Mouse (Mus musculus) midbrain, embryonic 12.5 days (tissue): ENCODE measurements at regions not wholly inside any gene's neighbourhood (a gene's known extent, or its start where the extent isn't known, plus 50 kb on each side); places are given as distances from the start of the nearest gene placed in this dataset.

Source experiments
- ATAC-seq: fragments of 200-750 bp; cut with Nextera tagmentation; 2 replicates; pipeline ENCODE4 v1.8.0; 2017; ENCODE audit warnings: low read depth, moderate TSS enrichment, moderate library complexity; ENCODE audit not compliant: low FRiP score
- H3K27ac ChIP-seq: fragments of 300-500 bp; sonication (generic); replicated peaks from 2 replicates; pipeline ENCODE4 v1.5.1; 2016; ENCODE audit warnings: mild to moderate bottlenecking
- H3K27me3 ChIP-seq: fragments of 300-500 bp; sonication (generic); 2 replicates; pipeline ENCODE4 v1.6.1; 2016; ENCODE audit warnings: mild to moderate bottlenecking
- H3K36me3 ChIP-seq: fragments of 300-500 bp; sonication (generic); 2 replicates; pipeline ENCODE4 v1.6.1; 2016
- H3K4me1 ChIP-seq: fragments of 300-500 bp; sonication (generic); 2 replicates; pipeline ENCODE4 v1.6.1; 2016
- H3K4me2 ChIP-seq: fragments of 300-500 bp; sonication (generic); replicated peaks from 2 replicates; pipeline ENCODE4 v1.6.1; 2016; ENCODE audit warnings: mild to moderate bottlenecking, moderate library complexity
- H3K4me3 ChIP-seq: fragments of 300-500 bp; sonication (generic); 2 replicates; pipeline ENCODE4 v1.5.1; 2016; ENCODE audit warnings: mild to moderate bottlenecking
- H3K9ac ChIP-seq: fragments of 300-500 bp; sonication (generic); replicated peaks from 2 replicates; pipeline ENCODE4 v1.6.1; 2016; ENCODE audit warnings: mild to moderate bottlenecking, moderate library complexity
- H3K9me3 ChIP-seq: fragments of 300-500 bp; sonication (generic); 2 replicates; pipeline ENCODE4 v1.6.1; 2016; ENCODE audit warnings: mild to moderate bottlenecking
- WGBS: fragments of 180-500 bp; shearing (Covaris S2); methylation state at CpG from one replicate; pipeline ENCODE4 v1.1.7; 2016; 5-methylcytosine and 5-hydroxymethylcytosine counted together

DNA sequence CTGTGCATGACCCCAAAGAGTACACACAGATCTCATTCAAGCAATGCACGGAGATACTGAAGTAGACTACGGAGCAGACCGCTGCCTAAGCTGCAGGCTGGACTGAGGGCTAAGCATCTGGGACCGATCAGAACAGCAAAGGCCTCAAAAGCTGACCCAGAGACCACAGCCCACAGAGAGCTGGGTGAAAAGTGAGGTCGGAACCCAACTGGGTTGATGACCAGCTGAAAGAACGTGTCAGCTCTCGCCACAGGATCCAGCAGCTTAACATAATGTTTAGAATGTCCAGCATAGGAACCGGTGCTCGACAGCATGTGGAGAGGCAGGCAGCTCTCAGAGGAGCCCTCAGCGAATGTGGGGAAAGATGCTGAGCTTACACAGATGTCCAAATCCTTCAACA is 67.4 kb upstream of the Prok2 start:
- H3K36me3 ChIP-seq, result no peaks in the 10 kb centered on the region
- H3K9ac ChIP-seq, result no peak overlapping the region
- WGBS, result 42% methylated on average over 10 of the region's 10 CpGs
- no peaks in the 10 kb centered on the region for H3K9me3 ChIP-seq
- ATAC-seq, result no peak
- peaks cover 18% of the 10 kb centered on the region for H3K27me3 ChIP-seq
- H3K4me1 ChIP-seq, result 0 out of 2 replicates have a peak, but pooled peaks cover 2% of the 10 kb centered on the region
- H3K4me2 ChIP-seq, result no peak overlapping the region
- no peak overlapping the region for H3K27ac ChIP-seq
- H3K4me3 ChIP-seq, result no peak overlapping the region

DNA sequence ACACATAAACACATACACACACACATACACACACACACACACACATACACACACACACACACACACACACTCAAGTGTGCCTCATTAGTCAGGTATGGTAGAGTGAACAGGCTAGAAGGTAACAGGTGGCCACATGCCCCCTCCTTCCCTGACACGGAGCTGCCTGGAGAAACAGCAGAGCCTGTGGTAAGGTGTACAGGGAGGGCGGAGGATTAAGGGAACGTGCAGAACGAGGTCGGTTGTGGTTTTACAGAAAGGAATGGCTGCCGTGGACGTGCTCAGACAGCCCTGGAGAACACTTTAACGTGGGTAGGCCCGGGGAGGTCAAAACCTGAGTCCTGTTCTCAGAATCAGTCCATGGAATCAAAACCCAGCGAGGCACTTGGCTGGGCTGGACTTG is 66.2 kb upstream of the Prok2 start:
- H3K27me3 ChIP-seq, result peaks cover 18% of the 10 kb centered on the region
- WGBS, result 72% methylated on average over 10 of the region's 10 CpGs

DNA sequence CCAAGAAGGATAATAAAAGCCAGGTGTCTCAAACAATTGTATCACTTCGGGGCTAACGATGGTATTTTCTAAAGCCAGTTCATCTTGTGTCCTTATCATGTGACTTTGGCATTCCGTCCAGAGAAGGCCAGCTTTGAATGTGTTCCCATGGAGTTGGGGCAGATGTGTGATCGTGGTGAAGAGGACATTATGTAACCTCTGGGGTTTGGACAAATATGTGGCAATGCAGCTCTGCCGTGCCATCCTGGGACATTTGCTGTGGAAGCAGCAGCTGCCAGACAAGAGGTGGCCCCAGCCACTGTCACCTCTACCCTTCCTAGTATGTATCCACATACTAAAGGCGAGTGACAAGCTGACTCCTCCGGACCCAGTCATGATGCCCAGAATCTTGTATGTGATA is 60.8 kb upstream of the Prok2 start:
- no peak overlapping the region for H3K9ac ChIP-seq
- H3K4me2 ChIP-seq, result no peak overlapping the region
- 89% methylated on average over 7 of the region's 7 CpGs for WGBS

More for the DNA sequence above, 66.2 kb upstream of the Prok2 start:
- Histone ChIP-seq H3K9ac (no peak overlapping the region), H3K4me1 (0 out of 2 replicates have a peak, but pooled peaks cover 2% of the 10 kb centered on the region), H3K4me2 (no peak overlapping the region), H3K36me3 (no peaks in the 10 kb centered on the region), H3K9me3 (no peaks in the 10 kb centered on the region), H3K4me3 (no peak overlapping the region), H3K27ac (no peak overlapping the region)
- no peak for ATAC-seq

DNA sequence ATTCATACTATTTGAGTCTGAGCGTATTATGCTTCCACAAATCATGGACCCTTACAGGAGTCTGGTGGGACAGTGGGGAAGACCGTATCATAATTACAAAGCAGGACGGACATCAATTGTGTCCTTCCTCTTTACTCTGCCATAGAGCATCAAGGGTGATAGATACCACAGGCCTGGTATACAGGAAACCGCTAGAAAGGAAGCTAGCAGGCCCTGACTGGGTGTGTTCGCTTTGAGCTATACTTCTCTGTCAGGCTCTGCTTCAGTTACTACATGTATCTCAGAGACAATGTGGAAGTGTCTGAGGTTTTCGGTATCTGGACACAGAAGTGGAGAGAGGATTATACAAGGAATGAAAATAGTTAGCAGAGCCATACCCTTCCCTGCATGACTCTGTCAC is 59.0 kb upstream of the Prok2 start:
- no peak overlapping the region for H3K27ac ChIP-seq
- no peaks in the 10 kb centered on the region for H3K9me3 ChIP-seq
- no peak for ATAC-seq
- H3K4me1 ChIP-seq, result no peaks in the 10 kb centered on the region; the same call in 1 of the 2 replicates
- 90% methylated on average over 6 of the region's 6 CpGs for WGBS
- H3K36me3 ChIP-seq, result no peaks in the 10 kb centered on the region
- no peak overlapping the region for H3K9ac ChIP-seq
- H3K27me3 ChIP-seq, result peaks cover 3% of the 10 kb centered on the region; the same call in 1 of the 2 replicates
- no peak overlapping the region for H3K4me3 ChIP-seq
- H3K4me2 ChIP-seq, result no peak overlapping the region

More for the DNA sequence above, 60.8 kb upstream of the Prok2 start:
- Histone ChIP-seq H3K4me3 (no peak overlapping the region), H3K27me3 (no peaks in the 10 kb centered on the region), H3K9me3 (no peaks in the 10 kb centered on the region), H3K36me3 (no peaks in the 10 kb centered on the region), H3K4me1 (no peaks in the 10 kb centered on the region; the same call in 1 of the 2 replicates), H3K27ac (no peak overlapping the region)
- ATAC-seq, result no peak

DNA sequence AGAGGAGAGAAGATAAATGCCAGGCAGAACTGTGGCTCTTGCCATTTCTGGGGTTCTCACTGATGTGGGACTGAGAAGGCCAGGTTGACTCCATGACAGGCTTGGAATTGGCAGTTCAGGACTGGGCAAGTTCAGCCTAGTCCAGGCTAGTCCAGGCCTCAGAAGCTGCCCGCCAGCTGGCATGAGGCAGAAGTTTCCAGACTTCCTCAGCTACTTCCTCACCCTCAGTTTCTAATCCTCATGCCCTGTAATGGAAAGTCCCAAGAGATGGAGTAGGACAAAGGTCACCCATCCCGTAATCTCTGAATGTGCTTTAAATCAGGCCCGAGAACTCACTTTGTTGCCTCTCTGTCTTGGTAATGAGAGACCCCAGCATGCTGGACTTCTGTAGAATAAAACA is 58.6 kb upstream of the Prok2 start:
- ATAC-seq, result no peak
- Histone ChIP-seq H3K4me3 (no peak overlapping the region), H3K27me3 (peaks cover 3% of the 10 kb centered on the region; the same call in 1 of the 2 replicates), H3K36me3 (no peaks in the 10 kb centered on the region), H3K9ac (no peak overlapping the region), H3K9me3 (no peaks in the 10 kb centered on the region), H3K4me1 (no peaks in the 10 kb centered on the region; the same call in 1 of the 2 replicates), H3K4me2 (no peak overlapping the region), H3K27ac (no peak overlapping the region)
- 88% methylated on average over 3 of the region's 3 CpGs for WGBS

DNA sequence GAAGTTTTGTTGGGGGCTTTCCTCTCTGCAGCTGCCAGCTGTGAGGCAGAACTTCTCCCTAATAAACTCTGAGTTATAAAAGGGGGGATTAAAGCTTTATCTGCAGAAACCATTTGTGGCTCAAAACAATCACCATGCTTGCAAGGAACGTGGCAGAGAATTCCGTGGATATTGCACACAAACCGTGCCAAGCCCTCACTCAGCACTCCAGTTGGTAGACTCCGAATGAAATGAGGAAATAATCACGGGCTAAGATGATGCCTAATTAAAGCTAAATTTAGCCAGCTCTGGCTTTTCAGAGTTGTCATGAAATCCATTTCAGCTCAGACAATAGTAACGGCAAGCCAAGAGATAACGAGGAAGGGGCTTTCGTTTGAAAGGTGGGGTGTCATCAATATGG is 58.1 kb upstream of the Prok2 start:
- WGBS, result 62% methylated on average over 8 of the region's 8 CpGs
- no peaks in the 10 kb centered on the region for H3K36me3 ChIP-seq
- ATAC-seq, result no peak
- no peak overlapping the region for H3K4me2 ChIP-seq
- H3K27me3 ChIP-seq, result peaks cover 6% of the 10 kb centered on the region; the same call in 1 of the 2 replicates
- no peak overlapping the region for H3K4me3 ChIP-seq
- H3K9me3 ChIP-seq, result no peaks in the 10 kb centered on the region
- no peak overlapping the region for H3K27ac ChIP-seq
- H3K4me1 ChIP-seq, result no peaks in the 10 kb centered on the region; the same call in 1 of the 2 replicates
- no peak overlapping the region for H3K9ac ChIP-seq

DNA sequence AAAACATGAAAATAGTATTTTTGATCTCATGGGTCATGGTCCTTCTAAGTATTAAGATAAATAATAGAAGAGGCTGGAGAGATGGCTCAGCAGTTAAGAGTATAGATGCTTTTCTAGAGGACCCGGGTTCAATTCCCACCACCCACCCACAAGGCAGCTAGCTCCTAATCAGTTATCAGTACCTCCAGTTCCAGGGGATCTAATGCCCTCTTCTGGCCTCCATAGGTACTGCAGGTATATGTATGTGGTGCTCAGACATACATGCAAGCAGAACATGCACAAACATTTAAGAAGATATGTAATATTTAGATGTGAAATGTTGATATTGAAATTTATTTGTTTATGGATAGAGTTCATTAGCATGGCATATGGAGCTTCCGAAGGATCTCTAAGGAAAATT is 56.8 kb upstream of the Prok2 start:
- Histone ChIP-seq H3K9me3 (no peaks in the 10 kb centered on the region), H3K36me3 (no peaks in the 10 kb centered on the region), H3K27me3 (peaks cover 8% of the 10 kb centered on the region; the same call in 1 of the 2 replicates), H3K9ac (no peak overlapping the region), H3K27ac (no peak overlapping the region), H3K4me2 (no peak overlapping the region), H3K4me1 (no peaks in the 10 kb centered on the region; the same call in 1 of the 2 replicates), H3K4me3 (no peak overlapping the region)
- ATAC-seq, result no peak
- WGBS, result 79% methylated on average over 2 of the region's 2 CpGs
